Mouse (Mus musculus) CH12.LX (cell line): ENCODE results near the gene Ehmt2. TPM values are rescaled to one million over a fixed set of nuclear protein-coding genes. Genes with fewer than 3 reads are reported as not detected.

ENCODE experiments used
- DNase-seq: peaks from one replicate; pipeline ENCODE4 v3.0.0-alpha.2; 2013; ENCODE audit errors: extremely low read depth
- H3K27ac ChIP-seq: 2 replicates; pipeline ENCODE4 v1.5.1; 2012; ENCODE audit warnings: low read depth, mild to moderate bottlenecking, control low read depth, moderate library complexity; ENCODE audit not compliant: insufficient read depth
- H3K27me3 ChIP-seq: replicated peaks from 2 replicates; pipeline ENCODE3; 2012; ENCODE audit warnings: inconsistent platforms
- H3K36me3 ChIP-seq, 2 experiments: replicated peaks in 1 of 2; 2 replicates each; pipeline versions ENCODE3 to v1.6.1; 2012; ENCODE audit warnings: inconsistent platforms in 1 of 2, low read length in 1 of 2, mild to moderate bottlenecking in 1 of 2, mixed read lengths in 1 of 2, moderate library complexity in 1 of 2; ENCODE audit not compliant: control insufficient read depth in 1 of 2, insufficient read depth in 1 of 2
- H3K4me1 ChIP-seq, 2 experiments: 2 replicates each; pipeline ENCODE4 v1.6.1; 2012; ENCODE audit warnings: inconsistent platforms in 1 of 2, moderate library complexity in 1 of 2; ENCODE audit not compliant: insufficient read depth in 2 of 2, control insufficient read depth in 1 of 2
- H3K4me2 ChIP-seq: 2 replicates; pipeline ENCODE4 v1.6.1; 2012; ENCODE audit warnings: low read depth, mild to moderate bottlenecking, control low read depth; ENCODE audit not compliant: poor library complexity, insufficient read depth, severe bottlenecking
- H3K4me3 ChIP-seq, 3 experiments: fragments of 150-350 bp in 1 of 3; sonication (generic) in 1 of 3; replicated peaks in 1 of 3; 2 replicates each; pipeline versions ENCODE3 to v1.5.1; 2011 to 2012; ENCODE audit warnings: low read depth in 2 of 3, low read length in 2 of 3, mild to moderate bottlenecking in 2 of 3, moderate library complexity in 2 of 3, control low read depth in 1 of 3, improper control_type of control experiment in 1 of 3, inconsistent platforms in 1 of 3, mixed read lengths in 1 of 3; ENCODE audit not compliant: poor library complexity in 1 of 3
- H3K79me2 ChIP-seq: replicated peaks from 2 replicates; pipeline ENCODE4 v1.6.1; 2012; ENCODE audit warnings: mild to moderate bottlenecking, moderate library complexity; ENCODE audit not compliant: control insufficient read depth, poor library complexity, insufficient read depth, severe bottlenecking; ENCODE audit errors: extremely low read depth
- H3K9ac ChIP-seq: 2 replicates; pipeline ENCODE4 v1.6.1; 2012; ENCODE audit warnings: low read depth, mild to moderate bottlenecking, control low read depth, moderate library complexity; ENCODE audit not compliant: insufficient read depth
- H3K9me3 ChIP-seq: replicated peaks from 2 replicates; pipeline ENCODE3; 2012; ENCODE audit warnings: low read length, inconsistent platforms, mixed read lengths
- CHD1 ChIP-seq: IDR thresholded peaks from 2 replicates; pipeline ENCODE4 v1.6.1; 2012; ENCODE audit warnings: low read depth, low read length, improper control_type of control experiment, inconsistent platforms
- CTCF ChIP-seq, 2 experiments: IDR thresholded peaks in 1 of 2; conservative IDR thresholded peaks in 1 of 2; 2 replicates each; pipeline ENCODE4 v1.5.1; 2011 to 2012; ENCODE audit warnings: low read depth in 2 of 2, low read length in 2 of 2, improper control_type of control experiment in 1 of 2, inconsistent platforms in 1 of 2, mild to moderate bottlenecking in 1 of 2, moderate library complexity in 1 of 2
- ELF1 ChIP-seq: IDR thresholded peaks from 2 replicates; pipeline ENCODE4 v1.6.1; 2014; ENCODE audit warnings: low read depth, mild to moderate bottlenecking, inconsistent platforms, low read length, improper control_type of control experiment
- EP300 ChIP-seq: IDR thresholded peaks from 2 replicates; pipeline ENCODE4 v1.6.1; 2011; ENCODE audit warnings: low read length, improper control_type of control experiment
- HCFC1 ChIP-seq: IDR thresholded peaks from 2 replicates; pipeline ENCODE4 v1.6.1; 2012; ENCODE audit warnings: low read depth, mild to moderate bottlenecking, inconsistent platforms, low read length, improper control_type of control experiment
- IRF4 ChIP-seq: IDR thresholded peaks from 2 replicates; pipeline ENCODE4 v1.6.1; 2014; ENCODE audit warnings: low read depth, mild to moderate bottlenecking, inconsistent platforms, low read length, improper control_type of control experiment
- JUN ChIP-seq: IDR thresholded peaks from 2 replicates; pipeline ENCODE4 v1.6.1; 2011; ENCODE audit warnings: low read depth, mild to moderate bottlenecking, low read length, improper control_type of control experiment, moderate library complexity; ENCODE audit not compliant: insufficient read depth
- JUND ChIP-seq: conservative IDR thresholded peaks from 2 replicates; pipeline ENCODE4 v1.6.1; 2011; ENCODE audit warnings: low read depth, low read length, improper control_type of control experiment
- KAT2A ChIP-seq: IDR thresholded peaks from 2 replicates; pipeline ENCODE4 v1.6.1; 2012; ENCODE audit warnings: low read length, improper control_type of control experiment, inconsistent platforms; ENCODE audit not compliant: insufficient replicate concordance
- MAFK ChIP-seq: IDR thresholded peaks from 2 replicates; pipeline ENCODE4 v1.6.1; 2011; ENCODE audit warnings: low read length, improper control_type of control experiment; ENCODE audit not compliant: insufficient replicate concordance
- MAX ChIP-seq: IDR thresholded peaks from 2 replicates; pipeline ENCODE4 v1.6.1; 2011; ENCODE audit warnings: low read length, improper control_type of control experiment
- MEF2A ChIP-seq: IDR thresholded peaks from 2 replicates; pipeline ENCODE4 v1.6.1; 2014; ENCODE audit warnings: low read depth, mild to moderate bottlenecking, inconsistent platforms, low read length, improper control_type of control experiment, borderline replicate concordance
- MXI1 ChIP-seq: IDR thresholded peaks from 2 replicates; pipeline ENCODE4 v1.6.1; 2011; ENCODE audit warnings: mild to moderate bottlenecking, low read depth, low read length, improper control_type of control experiment
- MYC ChIP-seq: IDR thresholded peaks from 2 replicates; pipeline ENCODE4 v1.6.1; 2011; ENCODE audit warnings: low read depth, mild to moderate bottlenecking, improper control_type of control experiment, low read length
- NELFE ChIP-seq: IDR thresholded peaks from 2 replicates; pipeline ENCODE4 v1.6.1; 2011; ENCODE audit warnings: low read depth, low read length, improper control_type of control experiment
- NRF1 ChIP-seq: IDR thresholded peaks from 2 replicates; pipeline ENCODE4 v1.6.1; 2014; ENCODE audit warnings: low read depth, mild to moderate bottlenecking, inconsistent platforms, low read length, improper control_type of control experiment, moderate library complexity
- PAX5 ChIP-seq: IDR thresholded peaks from 2 replicates; pipeline ENCODE4 v1.6.1; 2012; ENCODE audit warnings: low read length, inconsistent platforms, mixed read lengths
- POLR2A ChIP-seq: IDR thresholded peaks from 2 replicates; pipeline ENCODE4 v1.6.1; 2011; ENCODE audit warnings: low read depth, mild to moderate bottlenecking, improper control_type of control experiment, low read length
- RAD21 ChIP-seq: IDR thresholded peaks from 2 replicates; pipeline ENCODE4 v1.6.1; 2011; ENCODE audit warnings: low read depth, mild to moderate bottlenecking, low read length, improper control_type of control experiment, moderate library complexity
- SMC3 ChIP-seq: IDR thresholded peaks from 2 replicates; pipeline ENCODE4 v1.6.1; 2011; ENCODE audit warnings: low read depth, low read length, improper control_type of control experiment
- TCF12 ChIP-seq: IDR thresholded peaks from 2 replicates; pipeline ENCODE4 v1.6.1; 2014; ENCODE audit warnings: low read depth, mild to moderate bottlenecking, inconsistent platforms, low read length, improper control_type of control experiment
- USF2 ChIP-seq: conservative IDR thresholded peaks from 2 replicates; pipeline ENCODE4 v1.6.1; 2011; ENCODE audit warnings: low read depth, low read length, improper control_type of control experiment
- ZC3H11A ChIP-seq: IDR thresholded peaks from 2 replicates; pipeline ENCODE4 v1.6.1; 2012; ENCODE audit warnings: low read depth, mild to moderate bottlenecking, inconsistent platforms, low read length, improper control_type of control experiment
- ZKSCAN1 ChIP-seq: IDR thresholded peaks from 2 replicates; pipeline ENCODE4 v1.6.1; 2012; ENCODE audit warnings: low read depth, inconsistent platforms, low read length, improper control_type of control experiment, borderline replicate concordance
- ZMIZ1 ChIP-seq: IDR thresholded peaks from 2 replicates; pipeline ENCODE4 v1.6.1; 2012; ENCODE audit warnings: low read depth, mild to moderate bottlenecking, inconsistent platforms, low read length, improper control_type of control experiment
- dilution Hi-C: fragments of 300-500 bp; cut with MboI; formaldehyde crosslinking; loops from 2 replicates; pipeline ENCODE4 v1.14.3; 2020; ENCODE audit warnings: low sequenced_read_pairs; ENCODE audit not compliant: extremely low pct_unique_long_range_greater_than_20kb, extremely low pct_ligation_motif_present
- in situ Hi-C: fragments of 300-500 bp; cut with MboI; formaldehyde crosslinking; loops from 3 replicates; pipeline ENCODE4 v1.14.3; 2019; ENCODE audit warnings: low sequenced_read_pairs, low pct_ligation_motif_present, low pct_unique_long_range_greater_than_20kb, mixed read lengths
- polyA plus RNA-seq: library from polyadenylated mRNA; unstranded; fragments of >175 nt; gene quantifications from 2 replicates; pipeline ENCODE4 v1.2.1, GENCODE M21; 2012; ENCODE audit warnings: low read depth; ENCODE audit not compliant: insufficient read length
- total RNA-seq, 2 experiments: library from RNA; depleted of rRNA; stranded (reverse); fragments of 300-350 nt in 1 of 2; fragments of >200 nt in 1 of 2; gene quantifications; 2 replicates each; pipeline ENCODE4 v1.2.3; 2012 to 2014

Ehmt2 gene
- total and polyA plus RNA-seq, 3 experiments: 73.5 to 150 (median 113) TPM

GRCm38 (mm10) chr17:34855825-34856224, 42.4 kb upstream of the Ehmt2 start:
- Histone ChIP-seq H3K4me1 (peaks cover 0 to 35% of the 10 kb centered on the region in 2 experiments), H3K27ac (no peak overlapping the region), H3K36me3 (peaks cover 48 to 81% of the 10 kb centered on the region in 2 experiments), H3K27me3 (no peaks in the 10 kb centered on the region), H3K9ac (no peak overlapping the region), H3K4me2 (no peak overlapping the region), H3K79me2 (peaks cover 11% of the 10 kb centered on the region), H3K4me3 (no peak overlapping the region), H3K9me3 (no peaks in the 10 kb centered on the region)
- dilution Hi-C loops (no loop called here), in situ Hi-C loops (loop anchor here (5.0 kb wide), 1 partner anchor 56 kb away; the partner anchor contains the start of gene Slc44a4)
- peak; percentile 45 for DNase-seq
- TF ChIP-seq POLR2A: no peak
- TF ChIP-seq HCFC1: no peak
- no peak for TF ChIP-seq USF2
- TF ChIP-seq RAD21: peak; percentile 82
- no peak for TF ChIP-seq NELFE
- no peak for TF ChIP-seq ELF1
- TF ChIP-seq MAX: no peak
- no peak for TF ChIP-seq MEF2A
- TF ChIP-seq CTCF (conservative IDR thresholded peaks at IDR 0.05 in 1 of 2, IDR thresholded peaks at IDR 0.05 in 1 of 2; ENCODE audit: low read depth in 2 of 2, low read length in 2 of 2): peak; percentile 70 to 90
- no peak for TF ChIP-seq IRF4
- no peak for TF ChIP-seq PAX5
- peak; percentile 67 for TF ChIP-seq ZC3H11A
- no peak for TF ChIP-seq MXI1
- no peak for TF ChIP-seq MYC
- TF ChIP-seq SMC3: peak; percentile 93
- no peak for TF ChIP-seq TCF12

DNA sequence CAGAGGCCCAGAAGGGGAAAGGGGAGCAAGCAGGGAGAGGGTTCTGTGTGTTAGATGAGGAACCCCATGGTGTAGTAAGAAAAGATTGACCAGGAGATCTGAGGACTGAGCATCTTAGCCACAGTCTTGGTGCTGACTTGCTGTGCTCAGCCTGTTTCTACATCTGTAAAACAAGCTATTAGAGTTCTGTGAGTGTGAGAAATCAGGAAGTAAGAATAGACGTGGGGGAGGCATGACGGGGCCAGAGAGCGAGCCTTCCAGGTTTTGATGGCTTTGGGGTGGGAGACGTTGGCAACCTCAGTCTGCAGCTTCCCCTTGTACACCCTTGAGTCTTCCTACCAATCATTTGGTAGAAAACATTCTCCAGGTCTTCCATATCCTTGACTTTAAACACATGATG, 39.6 kb upstream of the Ehmt2 start:
- no peaks in the 10 kb centered on the region for H3K9me3 ChIP-seq
- H3K9ac ChIP-seq: no peak overlapping the region
- no peak for TF ChIP-seq CHD1
- TF ChIP-seq ELF1: no peak
- no peak for TF ChIP-seq MYC
- TF ChIP-seq JUND: no peak
- no peak for TF ChIP-seq NRF1
- no peak for TF ChIP-seq EP300
- no peak for TF ChIP-seq MAX
- no peak for TF ChIP-seq IRF4
- TF ChIP-seq JUN: no peak
- no peak for TF ChIP-seq ZKSCAN1
- TF ChIP-seq ZMIZ1: no peak
- no peak for TF ChIP-seq NELFE
- no peak for TF ChIP-seq USF2
- TF ChIP-seq MAFK: no peak
- no peak for TF ChIP-seq KAT2A
- TF ChIP-seq ZC3H11A: no peak
- dilution Hi-C loops (no loop called here), in situ Hi-C loops (loop anchor here (5.0 kb wide), 1 partner anchor 54 kb away; the partner anchor contains the start of gene Slc44a4)
- no peak overlapping the region for H3K4me2 ChIP-seq
- H3K4me3 ChIP-seq: no peak overlapping the region
- H3K4me1 ChIP-seq: peaks cover 0 to 20% of the 10 kb centered on the region in 2 experiments; a peak in 2 of 4 replicates
- no peaks in the 10 kb centered on the region for H3K79me2 ChIP-seq
- no peak for DNase-seq
- no peak overlapping the region for H3K27ac ChIP-seq
- no peaks in the 10 kb centered on the region for H3K27me3 ChIP-seq
- H3K36me3 ChIP-seq: peaks cover 34 to 63% of the 10 kb centered on the region in 2 experiments
